Mouse (Mus musculus): ENCODE measurements around the gene Ube2q2.

DNA sequence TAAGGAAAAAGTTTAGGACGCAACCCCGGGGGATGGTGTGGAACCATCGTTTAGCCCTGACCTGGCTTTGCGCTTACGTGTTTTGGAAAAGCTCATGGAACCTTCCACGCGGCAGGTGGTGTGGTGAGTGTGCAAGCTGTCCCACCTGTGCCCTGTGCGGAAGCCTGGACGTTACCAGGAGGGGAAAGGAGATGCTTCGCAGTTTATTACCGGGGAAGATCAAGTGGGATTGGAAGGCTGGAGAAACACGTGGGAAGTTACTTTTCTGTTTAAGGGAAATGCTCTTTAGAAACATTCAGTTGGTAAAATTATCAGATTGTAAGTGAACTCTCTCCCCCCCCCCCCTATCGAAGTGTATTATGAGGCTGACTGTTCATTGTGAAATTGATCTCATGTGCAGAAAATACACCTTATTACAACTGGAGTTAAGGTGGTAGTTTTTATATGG lies 1.6 kb downstream of the Ube2q2 start:
- TF ChIP-seq MAX (IDR thresholded peaks at IDR 0.05; ENCODE audit: low read length) (no peak), CTCF (conservative IDR thresholded peaks at IDR 0.05 in 1 of 2, IDR thresholded peaks at IDR 0.05 in 1 of 2; ENCODE audit: low read depth in 2 of 2, low read length in 2 of 2) (no peak), TBP (conservative IDR thresholded peaks at IDR 0.05; ENCODE audit: low read depth, low read length) (no peak), POLR2A (IDR thresholded peaks at IDR 0.05; ENCODE audit: low read depth, low read length) (no peak), BHLHE40 (IDR thresholded peaks at IDR 0.05; ENCODE audit: low read depth, low read length) (no peak), MXI1 (IDR thresholded peaks at IDR 0.05; ENCODE audit: low read depth, low read length) (no peak), USF2 (conservative IDR thresholded peaks at IDR 0.05; ENCODE audit: low read depth, low read length) (no peak), E2F4 (IDR thresholded peaks at IDR 0.05; ENCODE audit: insufficient replicate concordance, low read depth, low read length) (no peak), EP300 (IDR thresholded peaks at IDR 0.05; ENCODE audit: low read length) (no peak), POLR2AphosphoS2 (IDR thresholded peaks at IDR 0.05; ENCODE audit: low read depth, low read length) (no peak), USF1 (IDR thresholded peaks at IDR 0.05; ENCODE audit: low read depth, low read length) (no peak)
